Mouse (Mus musculus) CH12.LX (cell line): Measurements from ENCODE around the gene Gm5767. TPM values are rescaled to one million over a fixed set of nuclear protein-coding genes. Genes with fewer than 3 reads are reported as not detected.

Source experiments
- DNase-seq: peaks from one replicate; pipeline ENCODE4 v3.0.0-alpha.2; 2013; ENCODE audit errors: extremely low read depth
- H3K27ac ChIP-seq: 2 replicates; pipeline ENCODE4 v1.5.1; 2012; ENCODE audit warnings: low read depth, mild to moderate bottlenecking, control low read depth, moderate library complexity; ENCODE audit not compliant: insufficient read depth
- H3K27me3 ChIP-seq: replicated peaks from 2 replicates; pipeline ENCODE3; 2012; ENCODE audit warnings: inconsistent platforms
- H3K36me3 ChIP-seq, 2 experiments: replicated peaks in 1 of 2; 2 replicates each; pipeline versions ENCODE3 to v1.6.1; 2012; ENCODE audit warnings: inconsistent platforms in 1 of 2, low read length in 1 of 2, mild to moderate bottlenecking in 1 of 2, mixed read lengths in 1 of 2, moderate library complexity in 1 of 2; ENCODE audit not compliant: control insufficient read depth in 1 of 2, insufficient read depth in 1 of 2
- H3K4me1 ChIP-seq, 2 experiments: 2 replicates each; pipeline ENCODE4 v1.6.1; 2012; ENCODE audit warnings: inconsistent platforms in 1 of 2, moderate library complexity in 1 of 2; ENCODE audit not compliant: insufficient read depth in 2 of 2, control insufficient read depth in 1 of 2
- H3K4me2 ChIP-seq: 2 replicates; pipeline ENCODE4 v1.6.1; 2012; ENCODE audit warnings: low read depth, mild to moderate bottlenecking, control low read depth; ENCODE audit not compliant: poor library complexity, insufficient read depth, severe bottlenecking
- H3K4me3 ChIP-seq, 3 experiments: fragments of 150-350 bp in 1 of 3; sonication (generic) in 1 of 3; replicated peaks in 1 of 3; 2 replicates each; pipeline versions ENCODE3 to v1.5.1; 2011 to 2012; ENCODE audit warnings: low read depth in 2 of 3, low read length in 2 of 3, mild to moderate bottlenecking in 2 of 3, moderate library complexity in 2 of 3, control low read depth in 1 of 3, improper control_type of control experiment in 1 of 3, inconsistent platforms in 1 of 3, mixed read lengths in 1 of 3; ENCODE audit not compliant: poor library complexity in 1 of 3
- H3K79me2 ChIP-seq: replicated peaks from 2 replicates; pipeline ENCODE4 v1.6.1; 2012; ENCODE audit warnings: mild to moderate bottlenecking, moderate library complexity; ENCODE audit not compliant: control insufficient read depth, poor library complexity, insufficient read depth, severe bottlenecking; ENCODE audit errors: extremely low read depth
- H3K9ac ChIP-seq: 2 replicates; pipeline ENCODE4 v1.6.1; 2012; ENCODE audit warnings: low read depth, mild to moderate bottlenecking, control low read depth, moderate library complexity; ENCODE audit not compliant: insufficient read depth
- H3K9me3 ChIP-seq: replicated peaks from 2 replicates; pipeline ENCODE3; 2012; ENCODE audit warnings: low read length, inconsistent platforms, mixed read lengths
- BHLHE40 ChIP-seq: IDR thresholded peaks from 2 replicates; pipeline ENCODE4 v1.6.1; 2011; ENCODE audit warnings: mild to moderate bottlenecking, low read depth, low read length, improper control_type of control experiment
- CHD2 ChIP-seq: IDR thresholded peaks from 2 replicates; pipeline ENCODE4 v1.6.1; 2011; ENCODE audit warnings: low read length, improper control_type of control experiment
- CTCF ChIP-seq, 2 experiments: IDR thresholded peaks in 1 of 2; conservative IDR thresholded peaks in 1 of 2; 2 replicates each; pipeline ENCODE4 v1.5.1; 2011 to 2012; ENCODE audit warnings: low read depth in 2 of 2, low read length in 2 of 2, improper control_type of control experiment in 1 of 2, inconsistent platforms in 1 of 2, mild to moderate bottlenecking in 1 of 2, moderate library complexity in 1 of 2
- E2F4 ChIP-seq: IDR thresholded peaks from 2 replicates; pipeline ENCODE4 v1.6.1; 2011; ENCODE audit warnings: low read depth, low read length, improper control_type of control experiment; ENCODE audit not compliant: insufficient replicate concordance
- ELF1 ChIP-seq: IDR thresholded peaks from 2 replicates; pipeline ENCODE4 v1.6.1; 2014; ENCODE audit warnings: low read depth, mild to moderate bottlenecking, inconsistent platforms, low read length, improper control_type of control experiment
- EP300 ChIP-seq: IDR thresholded peaks from 2 replicates; pipeline ENCODE4 v1.6.1; 2011; ENCODE audit warnings: low read length, improper control_type of control experiment
- ETS1 ChIP-seq: conservative IDR thresholded peaks from 2 replicates; pipeline ENCODE4 v1.6.1; 2012; ENCODE audit warnings: low read depth, mild to moderate bottlenecking, inconsistent platforms, low read length, improper control_type of control experiment, moderate library complexity
- GABPA ChIP-seq: IDR thresholded peaks from 2 replicates; pipeline ENCODE4 v1.6.1; 2012; ENCODE audit warnings: low read depth, low read length, improper control_type of control experiment, inconsistent platforms; ENCODE audit not compliant: insufficient replicate concordance
- HCFC1 ChIP-seq: IDR thresholded peaks from 2 replicates; pipeline ENCODE4 v1.6.1; 2012; ENCODE audit warnings: low read depth, mild to moderate bottlenecking, inconsistent platforms, low read length, improper control_type of control experiment
- IRF4 ChIP-seq: IDR thresholded peaks from 2 replicates; pipeline ENCODE4 v1.6.1; 2014; ENCODE audit warnings: low read depth, mild to moderate bottlenecking, inconsistent platforms, low read length, improper control_type of control experiment
- KAT2A ChIP-seq: IDR thresholded peaks from 2 replicates; pipeline ENCODE4 v1.6.1; 2012; ENCODE audit warnings: low read length, improper control_type of control experiment, inconsistent platforms; ENCODE audit not compliant: insufficient replicate concordance
- MAX ChIP-seq: IDR thresholded peaks from 2 replicates; pipeline ENCODE4 v1.6.1; 2011; ENCODE audit warnings: low read length, improper control_type of control experiment
- MXI1 ChIP-seq: IDR thresholded peaks from 2 replicates; pipeline ENCODE4 v1.6.1; 2011; ENCODE audit warnings: mild to moderate bottlenecking, low read depth, low read length, improper control_type of control experiment
- NELFE ChIP-seq: IDR thresholded peaks from 2 replicates; pipeline ENCODE4 v1.6.1; 2011; ENCODE audit warnings: low read depth, low read length, improper control_type of control experiment
- POLR2A ChIP-seq: IDR thresholded peaks from 2 replicates; pipeline ENCODE4 v1.6.1; 2011; ENCODE audit warnings: low read depth, mild to moderate bottlenecking, improper control_type of control experiment, low read length
- POLR2AphosphoS2 ChIP-seq: IDR thresholded peaks from 2 replicates; pipeline ENCODE4 v1.6.1; 2011; ENCODE audit warnings: low read depth, low read length, improper control_type of control experiment
- RCOR1 ChIP-seq: conservative IDR thresholded peaks from 2 replicates; pipeline ENCODE4 v1.6.1; 2012; ENCODE audit warnings: low read depth, mild to moderate bottlenecking, inconsistent platforms, low read length, improper control_type of control experiment
- SIN3A ChIP-seq: IDR thresholded peaks from 2 replicates; pipeline ENCODE4 v1.6.1; 2012; ENCODE audit warnings: low read length, improper control_type of control experiment, inconsistent platforms
- TBP ChIP-seq: conservative IDR thresholded peaks from 2 replicates; pipeline ENCODE4 v1.6.1; 2011; ENCODE audit warnings: low read depth, low read length, improper control_type of control experiment
- TCF12 ChIP-seq: IDR thresholded peaks from 2 replicates; pipeline ENCODE4 v1.6.1; 2014; ENCODE audit warnings: low read depth, mild to moderate bottlenecking, inconsistent platforms, low read length, improper control_type of control experiment
- UBTF ChIP-seq: IDR thresholded peaks from 2 replicates; pipeline ENCODE4 v1.6.1; 2012; ENCODE audit warnings: low read depth, mild to moderate bottlenecking, inconsistent platforms, low read length, improper control_type of control experiment, moderate library complexity
- USF1 ChIP-seq: IDR thresholded peaks from 2 replicates; pipeline ENCODE4 v1.6.1; 2014; ENCODE audit warnings: low read depth, mild to moderate bottlenecking, inconsistent platforms, low read length, improper control_type of control experiment
- ZMIZ1 ChIP-seq: IDR thresholded peaks from 2 replicates; pipeline ENCODE4 v1.6.1; 2012; ENCODE audit warnings: low read depth, mild to moderate bottlenecking, inconsistent platforms, low read length, improper control_type of control experiment
- dilution Hi-C: fragments of 300-500 bp; cut with MboI; formaldehyde crosslinking; loops from 2 replicates; pipeline ENCODE4 v1.14.3; 2020; ENCODE audit warnings: low sequenced_read_pairs; ENCODE audit not compliant: extremely low pct_unique_long_range_greater_than_20kb, extremely low pct_ligation_motif_present
- in situ Hi-C: fragments of 300-500 bp; cut with MboI; formaldehyde crosslinking; loops from 3 replicates; pipeline ENCODE4 v1.14.3; 2019; ENCODE audit warnings: low sequenced_read_pairs, low pct_ligation_motif_present, low pct_unique_long_range_greater_than_20kb, mixed read lengths
- polyA plus RNA-seq: library from polyadenylated mRNA; unstranded; fragments of >175 nt; gene quantifications from 2 replicates; pipeline ENCODE4 v1.2.1, GENCODE M21; 2012; ENCODE audit warnings: low read depth; ENCODE audit not compliant: insufficient read length
- total RNA-seq, 2 experiments: library from RNA; depleted of rRNA; stranded (reverse); fragments of 300-350 nt in 1 of 2; fragments of >200 nt in 1 of 2; gene quantifications; 2 replicates each; pipeline ENCODE4 v1.2.3; 2012 to 2014

The Gm5767 gene
- total and polyA plus RNA-seq, 3 experiments = not detected

DNA sequence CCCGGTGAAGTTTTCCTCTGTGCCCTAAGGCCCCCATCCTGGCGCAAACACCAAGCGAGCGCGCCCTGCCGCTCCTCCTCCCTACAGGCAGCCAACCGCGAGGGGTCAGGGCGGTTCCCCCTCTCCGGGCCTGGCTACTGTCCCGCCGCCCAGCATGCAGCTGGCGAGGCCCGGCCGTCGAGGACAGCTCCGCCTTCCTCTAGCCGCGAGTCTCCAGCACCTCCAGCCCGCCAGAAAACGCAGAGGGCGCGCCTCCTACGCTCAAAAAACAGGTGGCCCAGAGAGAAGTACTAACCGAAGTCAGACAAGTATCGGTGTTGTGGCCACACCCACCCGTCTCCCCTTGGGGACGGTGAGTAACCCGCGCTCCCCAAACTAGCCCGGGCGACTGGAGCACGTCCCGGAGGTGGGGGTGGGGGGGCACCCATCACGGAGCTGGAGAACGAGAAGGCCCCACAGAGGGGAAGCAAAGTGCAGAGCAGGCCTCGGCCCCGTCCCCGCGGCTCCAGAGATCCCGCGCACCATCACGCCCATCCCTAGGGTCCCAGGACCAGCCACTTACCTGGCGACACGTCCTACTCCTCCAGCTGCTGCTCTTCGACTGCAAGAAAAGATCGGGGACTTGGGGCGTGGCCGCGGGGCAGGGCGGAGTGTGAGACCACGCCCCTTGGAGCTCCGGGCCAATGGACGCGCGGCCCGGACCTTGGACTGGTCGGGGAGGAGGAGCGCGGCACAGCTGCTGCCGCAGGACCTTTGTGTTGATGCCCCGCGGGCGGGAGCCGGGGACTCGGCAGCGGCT lies 8.8 kb upstream of the Gm5767 start, which contains the start of gene Carhsp1:
Carhsp1 (minus strand) TSS at position 605 of the 799 bp plus-strand sequence.
- Histone ChIP-seq H3K27me3 (peaks cover 15% of the 10 kb centered on the region), H3K27ac (peak within 1 kb of the TSS; percentile 50), H3K36me3 (peaks cover 4 to 25% of the 10 kb centered on the region in 2 experiments), H3K79me2 (no peaks in the 10 kb centered on the region), H3K9ac (peak within 1 kb of the TSS; percentile 67), H3K4me1 (peaks cover 28 to 71% of the 10 kb centered on the region in 2 experiments), H3K4me2 (peak within 1 kb of the TSS; percentile 93), H3K4me3 (peak within 1 kb of the TSS; percentile 60 to 66 (median 64)), H3K9me3 (no peaks in the 10 kb centered on the region)
- peak; percentile 97 for DNase-seq
- in situ Hi-C loops (loop anchor here (5.0 kb wide), 1 partner anchor 259 kb away; no protein-coding TSS in a partner anchor), dilution Hi-C loops (no loop called here)
- TF ChIP-seq EP300 (0 out of 2 replicates have a peak, but pooled peaks have one; percentile 4), MAX (peak; percentile 89; the same call in 1 of the 2 replicates), SIN3A (peak; percentile 79), GABPA (no peak), TBP (peak; percentile 67; the same call in 1 of the 2 replicates), ZMIZ1 (peak; percentile 93), MXI1 (no peak; the same call in 1 of the 2 replicates), ELF1 (0 out of 2 replicates have a peak, but pooled peaks have one; percentile 33), TCF12 (peak; percentile 93), IRF4 (peak; percentile 13; the same call in 1 of the 2 replicates), CHD2 (peak; percentile 68), ETS1 (peak; percentile 18; the same call in 1 of the 2 replicates), CTCF (conservative IDR thresholded peaks at IDR 0.05 in 1 of 2, IDR thresholded peaks at IDR 0.05 in 1 of 2; ENCODE audit: low read depth in 2 of 2, low read length in 2 of 2) (0 out of 4 replicates have a peak, but pooled peaks of 1 of the 2 experiments have one; percentile 23), UBTF (peak; percentile 81), E2F4 (no peak), RCOR1 (no peak), NELFE (peak; percentile 95), BHLHE40 (no peak), POLR2AphosphoS2 (peak; percentile 94), HCFC1 (peak; percentile 8; the same call in 1 of the 2 replicates), KAT2A (0 out of 2 replicates have a peak, but pooled peaks have one; percentile 47), USF1 (no peak), POLR2A (peak; percentile 98)
